Mouse (Mus musculus): ENCODE results near the gene Gm13103.
"Not testable (repeated sequence)": the region's sequence is repeated elsewhere in the genome, so short reads cannot be mapped to it uniquely, and the experiment has no call there.

Gm13103 gene

DNA sequence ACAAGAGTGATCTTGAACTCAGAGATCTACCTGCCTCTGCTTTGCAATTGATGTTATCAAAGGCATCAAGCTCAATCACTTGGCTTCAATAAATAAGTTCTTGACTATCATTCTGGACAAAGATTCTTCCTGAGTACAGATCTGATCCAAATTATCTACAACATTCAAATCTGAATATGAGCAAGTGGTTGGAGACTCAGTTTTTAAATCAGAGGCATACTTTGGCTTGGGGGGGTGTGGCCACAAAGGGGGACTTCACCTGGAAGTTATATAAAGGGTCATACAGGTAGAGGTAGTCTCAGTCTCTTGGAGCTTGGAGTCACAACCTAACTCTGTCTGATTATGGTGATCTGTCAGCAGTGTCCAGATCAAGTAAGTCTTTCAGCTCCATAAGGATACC is at the start of gene Gm13103:
Gene Gm13103 (plus strand): TSS at position 301 of the 400 bp plus-strand sequence.
- not testable (repeated sequence) for DNase-seq

DNA sequence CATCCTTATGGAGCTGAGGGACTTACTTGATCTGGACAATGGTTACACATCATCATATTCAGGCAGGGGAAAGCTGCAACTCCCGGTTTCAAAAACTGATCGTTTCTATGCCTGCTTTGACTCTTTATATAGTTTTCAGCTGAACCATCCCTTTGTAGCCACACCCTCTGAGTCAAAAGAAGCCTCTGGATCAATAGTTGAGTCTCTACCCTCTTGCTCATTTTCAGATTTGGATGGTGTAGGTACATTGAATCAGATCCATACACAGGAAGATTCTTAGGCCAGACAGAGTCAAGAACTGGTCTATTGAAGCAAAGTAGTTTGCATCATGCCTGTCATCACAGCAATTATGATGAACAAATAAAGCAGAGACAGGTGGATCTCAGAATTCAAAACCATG is 30.3 kb upstream of the Gm13103 start, which contains the start of gene Gm13084:
Gene Gm13084 (minus strand): TSS at position 101 of the 400 bp plus-strand sequence.
- no peak for DNase-seq

DNA sequence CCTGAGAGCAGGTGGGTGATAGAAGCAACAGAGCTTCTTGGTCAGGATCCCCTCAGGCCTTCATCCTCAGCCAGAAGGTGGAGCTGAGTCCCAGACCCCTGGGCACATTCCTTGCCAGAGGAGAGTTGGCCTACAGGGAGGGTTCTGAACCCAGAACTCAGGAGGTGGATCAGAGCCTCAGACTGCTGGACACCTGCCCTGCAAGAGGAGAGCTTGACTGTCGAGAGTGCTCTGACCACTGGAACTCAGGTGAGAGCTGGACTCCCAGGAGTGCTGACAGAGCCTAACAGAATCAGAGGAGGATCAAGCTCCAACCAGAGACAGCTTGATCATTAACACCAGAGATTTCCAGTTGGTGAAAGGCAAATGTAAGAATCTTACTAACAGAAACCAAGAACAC is 36.1 kb downstream of the Gm13103 start:
- not testable (repeated sequence) for DNase-seq

DNA sequence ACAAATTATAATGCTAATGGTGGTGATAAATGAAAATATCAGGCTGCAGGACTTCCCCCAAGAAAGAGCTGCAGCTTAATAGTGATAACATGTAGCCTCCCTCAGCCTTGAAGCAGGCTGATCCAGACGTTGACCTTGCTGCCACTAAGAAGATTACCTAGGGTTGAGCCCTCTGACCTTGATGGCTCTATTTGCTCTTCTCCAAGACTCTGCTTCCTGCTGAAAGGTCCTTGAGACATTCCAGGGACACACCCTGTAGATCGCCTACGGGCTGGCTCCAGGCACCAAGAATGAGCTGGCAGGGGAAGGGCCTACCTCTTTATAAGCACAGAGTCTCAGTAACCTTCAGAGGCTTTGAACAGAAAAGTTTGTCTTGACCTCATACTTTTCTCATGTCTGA is 48.1 kb downstream of the Gm13103 start:
- DNase-seq: not testable (repeated sequence)

DNA sequence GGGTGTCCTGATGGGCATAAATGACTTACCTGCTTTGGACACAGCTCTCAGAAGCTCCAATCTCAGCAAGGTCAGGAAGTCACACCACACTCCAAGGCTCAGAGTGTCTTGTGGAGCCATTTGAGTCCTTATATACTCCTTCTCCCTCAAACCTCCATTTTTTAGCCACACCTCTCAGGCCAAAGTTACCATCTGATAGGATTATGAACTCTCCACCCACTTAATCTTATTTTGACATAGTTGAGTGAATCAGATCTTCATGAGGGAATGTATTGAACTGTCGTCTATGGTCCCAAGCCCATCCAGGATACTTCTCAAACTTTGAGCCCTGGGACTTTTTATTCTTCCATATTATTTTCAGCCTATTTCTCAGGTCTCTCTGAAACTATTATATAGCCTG is 54.0 kb downstream of the Gm13103 start, which contains the start of gene Pramef6:
Gene Pramef6 (minus strand): TSS at position 101 of the 400 bp plus-strand sequence.
- DNase-seq: not testable (repeated sequence)
